Comparison of ENCODE assay signal across 25 mouse cellular contexts in genomic region chr11:29493135-29493534, GRCm38 (mm10). TPM values are rescaled to one million over a fixed set of nuclear protein-coding genes. Genes with fewer than 3 reads are reported as not detected.
DNase-seq lines count a peak whose midpoint lies in the region; ATAC-seq and TF ChIP-seq lines count a peak whose summit lies in the region.
"Had no signal": no experiment of that assay in that cellular context is flagged by ENCODE, and none has a peak within 500 bp of the region (broad histone marks: within the 10 kb centered on the region; RNA-seq: fewer than 3 reads in every experiment).

No protein-coding gene starts in this region.

- H3K4me1 ChIP-seq in liver, postnatal 0 days (ENCODE audit: insufficient read depth), result no peaks in the 10 kb centered on the region
- peaks cover 3% of the 10 kb centered on the region for H3K4me1 ChIP-seq in liver, embryonic 13.5 days (replicated peaks)
- H3K4me1 ChIP-seq in heart, embryonic 10.5 days, result no peaks in the 10 kb centered on the region
- H3K4me1 ChIP-seq: forebrain, embryonic 15.5 days; heart, embryonic 12.5 days; heart, embryonic 15.5 days; hindbrain, embryonic 10.5 days; hindbrain, embryonic 13.5 days; intestine, embryonic 15.5 days had no signal

- H3K27ac ChIP-seq in liver, postnatal 0 days (ENCODE audit: low read depth), result no peak overlapping the region
- H3K27ac ChIP-seq in liver, embryonic 13.5 days, result no peak overlapping the region
- H3K27ac ChIP-seq in heart, embryonic 10.5 days, result no peak overlapping the region
- H3K27ac ChIP-seq: forebrain, embryonic 15.5 days; heart, embryonic 15.5 days; hindbrain, embryonic 10.5 days; hindbrain, embryonic 13.5 days; intestine, embryonic 15.5 days had no signal

- peak; percentile 24 for DNase-seq in liver
- DNase-seq in liver, postnatal 0 days, result no peak
- no peak for DNase-seq in liver, embryonic 13.5 days
- no peak for DNase-seq in heart, embryonic 10.5 days (ENCODE audit: low spot score)
- no peak for DNase-seq in layer of hippocampus, postnatal 10 days (ENCODE audit: low spot score in 2 of 2)
- DNase-seq: adrenal gland, postnatal 10 days; adrenal gland, postnatal 36 days; cerebellum, adult 18-20 months; cerebellum, adult 9-10 months; cerebellum, postnatal 14 days; gastrocnemius, postnatal 10 days; gastrocnemius, postnatal 36 days; heart, adult 11 months; heart, postnatal 10 days; heart, postnatal 36 days had no signal

- TF ChIP-seq CTCF in liver, postnatal 0 days (IDR thresholded peaks at IDR 0.05; ENCODE audit: low read depth), result no peak

- no peaks in the 10 kb centered on the region; the same call in 1 of the 2 replicates for H3K36me3 ChIP-seq in liver, postnatal 0 days (replicated peaks; ENCODE audit: insufficient read depth, low read length)
- H3K36me3 ChIP-seq in liver, embryonic 13.5 days, result peaks cover 4% of the 10 kb centered on the region; the same call in 1 of the 2 replicates
- H3K36me3 ChIP-seq in heart, embryonic 10.5 days, result peaks cover 21% of the 10 kb centered on the region
- H3K36me3 ChIP-seq: intestine, embryonic 15.5 days had no signal

- no peak for ATAC-seq in liver, postnatal 0 days
- ATAC-seq in erythroid progenitor cell, adult 5-6 weeks (replicated peaks; ENCODE audit: low FRiP score, poor library complexity, severe bottlenecking), result peak; percentile 46
- ATAC-seq in liver, embryonic 13.5 days (ENCODE audit: low read depth), result peak; percentile 65; the same call in 1 of the 2 replicates
- ATAC-seq: forebrain, embryonic 15.5 days; hindbrain, embryonic 16.5 days; intestine, embryonic 15.5 days had no signal

- H3K9ac ChIP-seq in liver, postnatal 0 days (replicated peaks), result no peak overlapping the region
- no peak overlapping the region for H3K9ac ChIP-seq in liver, embryonic 13.5 days
- H3K9ac ChIP-seq: forebrain, embryonic 15.5 days; heart, embryonic 12.5 days; heart, embryonic 15.5 days; hindbrain, embryonic 13.5 days; intestine, embryonic 15.5 days had no signal

- WGBS in liver, postnatal 0 days (ENCODE audit: insufficient replicate concordance), result 91% methylated on average over 1 of the region's 1 CpGs
- 67% methylated on average over 1 of the region's 1 CpGs for WGBS in liver, embryonic 13.5 days (ENCODE audit: insufficient replicate concordance)
- WGBS in heart, embryonic 10.5 days, result 83% methylated on average over 1 of the region's 1 CpGs

- TF ChIP-seq EP300 in liver, postnatal 0 days (IDR thresholded peaks at IDR 0.05; ENCODE audit: low read depth), result no peak

- no peak overlapping the region for H3K4me2 ChIP-seq in liver, postnatal 0 days (ENCODE audit: low read depth, low read length)
- H3K4me2 ChIP-seq in liver, embryonic 13.5 days, result no peak overlapping the region
- H3K4me2 ChIP-seq: forebrain, embryonic 15.5 days; heart, embryonic 12.5 days; heart, embryonic 15.5 days; hindbrain, embryonic 13.5 days; intestine, embryonic 15.5 days had no signal

- no peaks in the 10 kb centered on the region for H3K27me3 ChIP-seq in liver, postnatal 0 days (ENCODE audit: insufficient read depth, low read length)
- H3K27me3 ChIP-seq in liver, embryonic 13.5 days, result no peaks in the 10 kb centered on the region
- H3K27me3 ChIP-seq in heart, embryonic 10.5 days (ENCODE audit: insufficient read depth, poor library complexity, severe bottlenecking), result no peaks in the 10 kb centered on the region
- H3K27me3 ChIP-seq: forebrain, embryonic 15.5 days; heart, embryonic 12.5 days; heart, embryonic 15.5 days; hindbrain, embryonic 13.5 days; intestine, embryonic 15.5 days had no signal

- no peaks in the 10 kb centered on the region for H3K9me3 ChIP-seq in liver, postnatal 0 days (ENCODE audit: low read length)
- H3K9me3 ChIP-seq in liver, embryonic 13.5 days (replicated peaks), result no peaks in the 10 kb centered on the region
- no peaks in the 10 kb centered on the region for H3K9me3 ChIP-seq in heart, embryonic 10.5 days
- H3K9me3 ChIP-seq: forebrain, embryonic 15.5 days; heart, embryonic 12.5 days; heart, embryonic 15.5 days; hindbrain, embryonic 10.5 days; hindbrain, embryonic 13.5 days; intestine, embryonic 15.5 days had no signal

- no peak overlapping the region for H3K4me3 ChIP-seq in liver, postnatal 0 days (ENCODE audit: low read depth, low read length)
- H3K4me3 ChIP-seq in liver, embryonic 13.5 days (replicated peaks), result no peak overlapping the region
- no peak overlapping the region for H3K4me3 ChIP-seq in heart, embryonic 10.5 days
- H3K4me3 ChIP-seq: forebrain, embryonic 15.5 days; heart, embryonic 12.5 days; heart, embryonic 15.5 days; hindbrain, embryonic 10.5 days; hindbrain, embryonic 13.5 days; intestine, embryonic 15.5 days had no signal

RNA-seq across cellular contexts. Expression of gene Prorsd1, which starts 21.7 kb away (rescaled TPM):
- polyA plus RNA-seq in liver, postnatal 0 days (2015; fragmentation: Nextera tagmentation; extraction: Ambion mirVana), result 19.4 and 23.0 TPM in 2 replicates
- 11.3 and 13.3 TPM in 2 replicates for total RNA-seq in erythroid progenitor cell, adult 5-6 weeks (2015; ENCODE audit: low replicate concordance)
- 11.9 and 18.2 TPM in 2 replicates for total RNA-seq in erythroid progenitor cell, adult 5-6 weeks (2017; ENCODE audit: low replicate concordance)
- polyA plus RNA-seq in liver, embryonic 13.5 days (2015; fragmentation: Nextera tagmentation; extraction: Ambion mirVana), result 25.0 and 29.8 TPM in 2 replicates
- 21.7 and 26.0 TPM in 2 replicates for polyA plus RNA-seq in heart, embryonic 10.5 days (2016; fragmentation: Nextera tagmentation; extraction: Ambion mirVana)
- total RNA-seq in layer of hippocampus, postnatal 10 days (2021), result 1 to 10 TPM; 4.0 to 5.3 TPM

RNA-seq across cellular contexts. Expression of gene Mtif2, which starts 33.1 kb away (rescaled TPM):
- 20.2 and 21.2 TPM in 2 replicates for polyA plus RNA-seq in liver, postnatal 0 days (2015; fragmentation: Nextera tagmentation; extraction: Ambion mirVana)
- total RNA-seq in erythroid progenitor cell, adult 5-6 weeks (2015; ENCODE audit: low replicate concordance), result 0.36 and 15.1 TPM in 2 replicates
- 7.8 and 17.4 TPM in 2 replicates for total RNA-seq in erythroid progenitor cell, adult 5-6 weeks (2017; ENCODE audit: low replicate concordance)
- 29.3 and 32.5 TPM in 2 replicates for polyA plus RNA-seq in liver, embryonic 13.5 days (2015; fragmentation: Nextera tagmentation; extraction: Ambion mirVana)
- polyA plus RNA-seq in heart, embryonic 10.5 days (2016; fragmentation: Nextera tagmentation; extraction: Ambion mirVana), result 43.2 and 45.5 TPM in 2 replicates
- total RNA-seq in layer of hippocampus, postnatal 10 days (2021), result 10 to 100 TPM; 29.2 to 36.5 TPM

RNA-seq across cellular contexts. Expression of gene Clhc1, which starts 54.6 kb away (rescaled TPM):
- polyA plus RNA-seq in liver, postnatal 0 days (2015; fragmentation: Nextera tagmentation; extraction: Ambion mirVana), result not detected in 2 replicates
- not detected in 2 replicates for total RNA-seq in erythroid progenitor cell, adult 5-6 weeks (2015; ENCODE audit: low replicate concordance)
- total RNA-seq in erythroid progenitor cell, adult 5-6 weeks (2017; ENCODE audit: low replicate concordance), result 0.26 TPM in 1 of 2 replicates, not detected in the other
- polyA plus RNA-seq in liver, embryonic 13.5 days (2015; fragmentation: Nextera tagmentation; extraction: Ambion mirVana), result 0.05 and 0.07 TPM in 2 replicates
- 0.14 and 0.18 TPM in 2 replicates for polyA plus RNA-seq in heart, embryonic 10.5 days (2016; fragmentation: Nextera tagmentation; extraction: Ambion mirVana)
- under 1 TPM in 1 of 2 experiments, not detected in 1; 0.27 TPM for total RNA-seq in layer of hippocampus, postnatal 10 days (2021)
- total RNA-seq: gastrocnemius, postnatal 10 days; gastrocnemius, postnatal 36 days; heart, adult 8-10 months; heart, postnatal 10 days; heart, postnatal 36 days had no signal
- polyA plus RNA-seq: embryonic facial prominence, embryonic 11.5 days; intestine, embryonic 15.5 days had no signal

RNA-seq across cellular contexts. Expression of gene Rps27a, which starts 54.8 kb away (rescaled TPM):
- polyA plus RNA-seq in liver, postnatal 0 days (2015; fragmentation: Nextera tagmentation; extraction: Ambion mirVana), result 684 and 729 TPM in 2 replicates
- 519 and 610 TPM in 2 replicates for total RNA-seq in erythroid progenitor cell, adult 5-6 weeks (2015; ENCODE audit: low replicate concordance)
- total RNA-seq in erythroid progenitor cell, adult 5-6 weeks (2017; ENCODE audit: low replicate concordance), result 253 and 374 TPM in 2 replicates
- polyA plus RNA-seq in liver, embryonic 13.5 days (2015; fragmentation: Nextera tagmentation; extraction: Ambion mirVana), result 964 and 1,016 TPM in 2 replicates
- 784 and 841 TPM in 2 replicates for polyA plus RNA-seq in heart, embryonic 10.5 days (2016; fragmentation: Nextera tagmentation; extraction: Ambion mirVana)
- total RNA-seq in layer of hippocampus, postnatal 10 days (2021), result 100 to 1,000 TPM; 485 to 520 TPM
